Mouse (Mus musculus) midbrain, embryonic 11.5 days (tissue): ENCODE measurements around the gene Npff. TPM values are rescaled to one million over a fixed set of nuclear protein-coding genes. Genes with fewer than 3 reads are reported as not detected.
A peak's percentile ranks its signal among the peaks of the same experiment; 100 is the strongest.

ENCODE experiments used
- ATAC-seq: fragments of 200-750 bp; cut with Nextera tagmentation; 2 replicates; pipeline ENCODE4 v1.8.0; 2017; ENCODE audit warnings: moderate TSS enrichment, moderate library complexity; ENCODE audit not compliant: low FRiP score
- DNase-seq: peaks from one replicate; pipeline ENCODE4 v3.0.0; 2015; ENCODE audit warnings: low spot score; ENCODE audit errors: missing footprints
- H3K27ac ChIP-seq: fragments of 300-500 bp; sonication (generic); 2 replicates; pipeline ENCODE4 v1.5.1; 2014; ENCODE audit warnings: low read depth, low read length
- H3K27me3 ChIP-seq: fragments of 300-500 bp; sonication (generic); 2 replicates; pipeline ENCODE4 v1.6.1; 2014; ENCODE audit warnings: mild to moderate bottlenecking, low read length, moderate library complexity, mixed read lengths; ENCODE audit not compliant: control insufficient read depth, insufficient read depth
- H3K36me3 ChIP-seq: fragments of 300-500 bp; sonication (generic); 2 replicates; pipeline ENCODE4 v1.6.1; 2014; ENCODE audit warnings: mild to moderate bottlenecking, low read length, moderate library complexity, mixed read lengths; ENCODE audit not compliant: control insufficient read depth, insufficient read depth
- H3K4me1 ChIP-seq: fragments of 300-500 bp; sonication (generic); 2 replicates; pipeline ENCODE4 v1.6.1; 2014; ENCODE audit warnings: low read length; ENCODE audit not compliant: control insufficient read depth, insufficient read depth
- H3K4me2 ChIP-seq: fragments of 300-500 bp; sonication (generic); 2 replicates; pipeline ENCODE4 v1.6.1; 2014; ENCODE audit warnings: mild to moderate bottlenecking, moderate library complexity
- H3K4me3 ChIP-seq: fragments of 300-500 bp; sonication (generic); 2 replicates; pipeline ENCODE4 v1.5.1; 2014; ENCODE audit warnings: low read depth, low read length
- H3K9ac ChIP-seq: fragments of 300-500 bp; sonication (generic); 2 replicates; pipeline ENCODE4 v1.6.1; 2014; ENCODE audit warnings: low read length
- H3K9me3 ChIP-seq: fragments of 300-500 bp; sonication (generic); 2 replicates; pipeline ENCODE4 v1.6.1; 2016; ENCODE audit warnings: low read length; ENCODE audit not compliant: control insufficient read depth
- WGBS: fragments of 180-500 bp; shearing (Covaris S2); extraction: QIAGEN DNeasy Blood & Tissue Kit; methylation state at CpG from one replicate; pipeline ENCODE4 v1.1.7; 2014; 5-methylcytosine and 5-hydroxymethylcytosine counted together
- polyA plus RNA-seq: library from polyadenylated mRNA; unstranded; fragments of >200 nt; fragmentation: Nextera tagmentation; extraction: Ambion mirVana; gene quantifications from 2 replicates; pipeline ENCODE4 v1.2.1, GENCODE M21; 2014

The Npff gene
- polyA plus RNA-seq, 1 experiment from 2014 or later: 0.98 TPM

- ATAC-seq: peak; percentile 33
- Histone ChIP-seq H3K9me3 (no peaks in the 10 kb centered on the region), H3K4me3 (peak within 1 kb of the TSS; percentile 65), H3K27me3 (no peaks in the 10 kb centered on the region), H3K4me2 (peak within 1 kb of the TSS; percentile 92), H3K4me1 (peaks cover 26% of the 10 kb centered on the region), H3K36me3 (no peaks in the 10 kb centered on the region), H3K9ac (peak within 1 kb of the TSS; percentile 86), H3K27ac (peak within 1 kb of the TSS; percentile 97)
- DNase-seq: peak; percentile 98
- 1% methylated on average over 38 of the region's 43 CpGs for WGBS
Observed at GRCm38 (mm10) chr15:102516728-102517404, 7.9 kb downstream of the Npff start, which contains the start of gene Map3k12. Map3k12 (minus strand) TSS chr15:102517064.

- Histone ChIP-seq H3K4me2 (peak overlapping the region; percentile 92), H3K27me3 (no peaks in the 10 kb centered on the region), H3K27ac (peak overlapping the region; percentile 78), H3K9ac (peak overlapping the region; percentile 86), H3K9me3 (no peaks in the 10 kb centered on the region), H3K36me3 (no peaks in the 10 kb centered on the region), H3K4me3 (peak overlapping the region; percentile 65), H3K4me1 (peaks cover 31% of the 10 kb centered on the region)
- ATAC-seq: no peak
- WGBS: 2% methylated on average over 12 of the region's 12 CpGs
- DNase-seq: no peak
Observed at GRCm38 (mm10) chr15:102516293-102516692, 8.4 kb downstream of the Npff start.

GRCm38 (mm10) chr15:102515791-102516190, 9.0 kb downstream of the Npff start:
- H3K4me1 ChIP-seq: peaks cover 36% of the 10 kb centered on the region
- peak overlapping the region; percentile 78; the same call in 1 of the 2 replicates for H3K27ac ChIP-seq
- WGBS: 41% methylated on average over 4 of the region's 4 CpGs

GRCm38 (mm10) chr15:102515261-102515660, 9.5 kb downstream of the Npff start:
- 90% methylated on average over 2 of the region's 2 CpGs for WGBS
- no peak overlapping the region for H3K4me3 ChIP-seq
- H3K4me2 ChIP-seq: peak overlapping the region; percentile 92; the same call in 1 of the 2 replicates
- H3K27ac ChIP-seq: no peak overlapping the region
- no peaks in the 10 kb centered on the region for H3K27me3 ChIP-seq
- ATAC-seq (no peak), DNase-seq (peak; percentile 66)
- no peak overlapping the region for H3K9ac ChIP-seq
- H3K36me3 ChIP-seq: no peaks in the 10 kb centered on the region
- peaks cover 38% of the 10 kb centered on the region for H3K4me1 ChIP-seq
- H3K9me3 ChIP-seq: no peaks in the 10 kb centered on the region

More at GRCm38 (mm10) chr15:102515791-102516190, 9.0 kb downstream of the Npff start:
- H3K36me3 ChIP-seq: no peaks in the 10 kb centered on the region
- DNase-seq (no peak), ATAC-seq (no peak)
- peak overlapping the region; percentile 92 for H3K4me2 ChIP-seq
- no peaks in the 10 kb centered on the region for H3K27me3 ChIP-seq
- no peaks in the 10 kb centered on the region for H3K9me3 ChIP-seq
- peak overlapping the region; percentile 86 for H3K9ac ChIP-seq
- peak overlapping the region; percentile 65 for H3K4me3 ChIP-seq

- DNase-seq (no peak), ATAC-seq (no peak)
- no peaks in the 10 kb centered on the region for H3K36me3 ChIP-seq
- H3K27me3 ChIP-seq: no peaks in the 10 kb centered on the region
- no peak overlapping the region for H3K27ac ChIP-seq
- H3K4me2 ChIP-seq: no peak overlapping the region
- no peak overlapping the region for H3K4me3 ChIP-seq
- no peaks in the 10 kb centered on the region for H3K9me3 ChIP-seq
- H3K9ac ChIP-seq: no peak overlapping the region
- peaks cover 43% of the 10 kb centered on the region for H3K4me1 ChIP-seq
- WGBS: 77% methylated on average over 3 of the region's 3 CpGs
Observed at GRCm38 (mm10) chr15:102513004-102513403, 11.7 kb downstream of the Npff start.

- H3K4me2 ChIP-seq: no peak overlapping the region
- no peaks in the 10 kb centered on the region for H3K36me3 ChIP-seq
- H3K9ac ChIP-seq: no peak overlapping the region
- H3K27ac ChIP-seq: peak overlapping the region; percentile 81
- H3K4me3 ChIP-seq: no peak overlapping the region
- DNase-seq (no peak), ATAC-seq (no peak)
- no peaks in the 10 kb centered on the region for H3K27me3 ChIP-seq
- H3K4me1 ChIP-seq: peaks cover 43% of the 10 kb centered on the region
- H3K9me3 ChIP-seq: no peaks in the 10 kb centered on the region
Observed at GRCm38 (mm10) chr15:102512471-102512870, 12.3 kb downstream of the Npff start.

- Histone ChIP-seq H3K4me2 (peak overlapping the region; percentile 82), H3K27me3 (no peaks in the 10 kb centered on the region), H3K4me3 (no peak overlapping the region), H3K4me1 (peaks cover 39% of the 10 kb centered on the region), H3K9ac (0 out of 2 replicates have a peak overlapping the region, but pooled peaks have one; percentile 10), H3K36me3 (no peaks in the 10 kb centered on the region), H3K9me3 (no peaks in the 10 kb centered on the region), H3K27ac (peak overlapping the region; percentile 81)
- no peak for DNase-seq
- ATAC-seq: no peak
- 31% methylated on average over 5 of the region's 5 CpGs for WGBS
Observed at GRCm38 (mm10) chr15:102512010-102512409, 12.7 kb downstream of the Npff start.

- H3K4me3 ChIP-seq: peak overlapping the region; percentile 62; the same call in 1 of the 2 replicates
- DNase-seq (no peak), ATAC-seq (peak; percentile 18)
- H3K9ac ChIP-seq: 0 out of 2 replicates have a peak overlapping the region, but pooled peaks have one; percentile 18
- peak overlapping the region; percentile 82 for H3K4me2 ChIP-seq
- H3K27ac ChIP-seq: peak overlapping the region; percentile 81
- no peaks in the 10 kb centered on the region for H3K9me3 ChIP-seq
- no peaks in the 10 kb centered on the region for H3K36me3 ChIP-seq
- H3K27me3 ChIP-seq: no peaks in the 10 kb centered on the region
- WGBS: 9% methylated on average over 6 of the region's 6 CpGs
- H3K4me1 ChIP-seq: peaks cover 39% of the 10 kb centered on the region
Observed at GRCm38 (mm10) chr15:102511285-102511833, 13.4 kb downstream of the Npff start.

GRCm38 (mm10) chr15:102510590-102511284, 14.0 kb downstream of the Npff start:
- H3K27me3 ChIP-seq: no peaks in the 10 kb centered on the region
- H3K4me1 ChIP-seq: peaks cover 35% of the 10 kb centered on the region
- DNase-seq (peak; percentile 99), ATAC-seq (peak; percentile 97)
- H3K4me3 ChIP-seq: peak overlapping the region; percentile 62
- H3K9ac ChIP-seq: peak overlapping the region; percentile 80
- H3K9me3 ChIP-seq: no peaks in the 10 kb centered on the region
- H3K36me3 ChIP-seq: no peaks in the 10 kb centered on the region
- H3K4me2 ChIP-seq: peak overlapping the region; percentile 82
- H3K27ac ChIP-seq: peak overlapping the region; percentile 81
- WGBS: 5% methylated on average over 34 of the region's 34 CpGs
